Mouse (Mus musculus): ENCODE measurements around the gene Gm21188. TPM values are rescaled to one million over a fixed set of nuclear protein-coding genes. Genes with fewer than 3 reads are reported as not detected.
A peak's percentile ranks its signal among the peaks of the same experiment; 100 is the strongest.
"Not testable (repeated sequence)": the region's sequence is repeated elsewhere in the genome, so short reads cannot be mapped to it uniquely, and the experiment has no call there.

The Gm21188 gene
- total RNA-seq (2021) = under 1 TPM in 1 of 2 experiments, not detected in 1; 0.29 TPM
- long read RNA-seq, experiment 1 = 0 reads
- long read RNA-seq, experiment 2 = 0 reads

DNA sequence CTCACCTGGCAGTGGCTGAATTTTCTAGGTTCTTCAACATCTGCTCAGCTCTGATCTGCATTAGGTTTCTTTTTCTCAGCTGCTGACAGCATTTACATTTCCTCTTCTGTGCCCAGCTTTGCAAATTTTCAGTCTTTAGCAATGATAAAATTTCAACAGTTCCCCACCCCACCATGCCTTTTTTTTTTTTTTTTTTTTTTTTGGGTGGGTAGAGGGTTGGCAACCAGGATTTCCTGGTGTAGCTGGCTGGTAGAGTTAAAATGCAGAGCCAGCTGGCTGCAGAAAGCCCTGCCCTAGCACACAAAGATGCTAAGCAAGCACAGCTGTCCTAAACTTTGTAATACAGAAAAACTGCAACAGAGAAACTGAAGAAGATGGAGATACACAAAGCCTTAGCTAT is at the start of gene Gm21188:
Gene Gm21188, minus strand, starts transcription at position 110 of the 400 bp plus-strand sequence.
- not testable (repeated sequence) for DNase-seq

DNA sequence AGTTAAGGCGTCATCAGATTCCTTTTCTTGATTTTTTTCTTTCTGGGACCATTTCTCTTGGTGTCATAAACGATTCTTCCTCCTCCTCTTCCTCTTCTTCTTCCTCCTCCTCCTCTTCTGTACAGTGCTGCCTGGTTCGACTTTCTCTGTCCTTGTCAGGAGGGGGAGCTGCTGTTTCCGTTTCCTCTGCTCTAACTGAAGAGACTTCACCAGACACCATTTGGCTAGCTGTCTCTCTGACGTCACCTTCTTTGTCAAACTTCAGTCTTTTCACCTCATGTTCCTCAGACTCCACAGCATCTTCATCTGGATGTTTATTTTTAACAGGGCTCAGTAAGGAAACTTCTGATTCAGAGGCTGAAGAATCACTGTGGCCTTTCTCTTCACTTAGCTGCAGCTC is 47.3 kb upstream of the Gm21188 start:
- not testable (repeated sequence) for DNase-seq

DNA sequence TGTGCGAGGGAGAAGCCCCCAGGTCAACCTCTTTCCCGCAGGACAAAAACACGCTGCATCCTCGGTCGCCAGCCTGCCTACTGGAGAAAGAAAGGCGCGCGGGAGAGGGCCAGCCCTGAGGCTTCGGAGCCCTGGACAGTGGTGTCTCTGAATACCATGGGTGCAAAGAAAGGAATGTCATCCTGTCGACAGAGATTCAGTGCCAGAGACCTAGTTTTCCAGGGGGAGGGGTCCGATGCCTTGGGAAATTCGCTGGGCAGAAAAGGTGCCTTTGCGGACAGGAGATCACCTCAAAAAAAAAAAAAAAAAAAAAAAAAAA is 44.9 kb upstream of the Gm21188 start:
- not testable (repeated sequence) for DNase-seq

DNA sequence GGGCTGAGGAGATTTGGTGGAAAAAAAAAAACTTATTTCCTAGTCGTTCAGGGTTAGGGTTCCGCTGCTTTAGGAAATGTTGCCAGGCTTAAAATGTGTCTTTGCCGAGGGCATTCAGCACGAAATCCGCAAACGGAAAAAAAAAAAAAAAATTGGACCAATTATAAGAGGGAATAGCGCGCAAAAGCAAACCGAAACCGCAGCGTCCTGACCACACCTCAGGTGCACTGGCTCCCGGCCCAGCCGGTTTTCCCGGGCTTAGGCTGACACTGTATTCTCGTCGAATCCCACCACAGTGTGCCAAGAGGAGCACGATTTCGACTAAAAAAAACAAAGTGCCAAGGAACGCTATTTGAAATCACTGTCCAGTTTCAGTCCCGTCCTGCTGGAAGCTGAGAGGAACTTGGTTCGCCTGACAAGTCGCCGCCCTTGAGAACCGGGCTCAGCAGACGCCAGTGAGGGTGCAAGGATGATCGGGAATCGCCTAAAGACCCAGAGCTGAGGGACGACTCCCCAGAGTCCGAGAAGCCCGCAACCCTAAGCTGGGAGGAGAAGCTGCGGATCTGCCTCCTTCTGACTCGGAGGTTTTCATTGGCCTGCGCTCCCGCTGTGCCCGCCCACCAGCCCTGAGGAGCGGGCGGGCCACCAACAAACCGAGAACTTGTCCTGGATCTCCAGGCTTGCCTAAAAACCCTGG is 44.4 kb upstream of the Gm21188 start:
- not testable (repeated sequence) for DNase-seq

DNA sequence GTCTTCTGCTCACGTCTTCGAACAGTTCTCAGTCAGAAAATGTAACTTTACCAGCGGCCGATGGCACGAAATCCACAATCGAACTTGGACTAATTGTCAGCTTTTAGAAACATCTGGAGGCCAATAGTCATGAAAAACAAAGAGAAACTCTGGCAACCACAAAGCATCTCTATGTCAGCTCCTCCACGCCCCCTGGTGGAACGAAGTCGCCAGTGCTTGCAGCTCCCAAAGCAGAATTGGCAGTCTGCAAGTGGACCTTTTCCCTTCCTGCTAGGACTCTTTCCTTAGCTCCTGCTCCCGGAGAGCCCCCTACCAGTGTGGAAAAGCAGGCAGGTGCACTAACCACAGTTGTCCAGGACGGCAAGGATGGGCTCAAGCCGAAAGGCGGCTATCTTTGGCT is 41.0 kb upstream of the Gm21188 start:
- not testable (repeated sequence) for DNase-seq

DNA sequence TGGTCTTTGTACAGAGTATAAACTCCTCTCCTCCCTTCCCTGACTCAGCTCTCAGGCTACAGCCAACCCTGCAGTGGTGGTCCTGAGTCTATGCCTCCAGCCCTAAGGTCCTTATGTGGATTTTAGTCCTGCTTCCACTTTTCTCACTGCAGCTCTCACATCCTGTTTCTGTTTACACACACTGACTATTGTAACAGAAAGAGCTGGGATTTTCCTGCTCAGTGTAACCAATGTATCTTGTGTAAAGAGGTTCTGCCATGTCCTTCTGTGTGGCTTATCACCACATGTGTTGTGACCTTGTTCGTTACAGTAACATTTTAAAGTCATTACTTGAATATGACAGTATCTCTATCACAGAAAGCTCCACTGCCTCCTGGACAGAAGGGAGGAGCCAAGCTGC is 27.6 kb upstream of the Gm21188 start:
- not testable (repeated sequence) for DNase-seq

DNA sequence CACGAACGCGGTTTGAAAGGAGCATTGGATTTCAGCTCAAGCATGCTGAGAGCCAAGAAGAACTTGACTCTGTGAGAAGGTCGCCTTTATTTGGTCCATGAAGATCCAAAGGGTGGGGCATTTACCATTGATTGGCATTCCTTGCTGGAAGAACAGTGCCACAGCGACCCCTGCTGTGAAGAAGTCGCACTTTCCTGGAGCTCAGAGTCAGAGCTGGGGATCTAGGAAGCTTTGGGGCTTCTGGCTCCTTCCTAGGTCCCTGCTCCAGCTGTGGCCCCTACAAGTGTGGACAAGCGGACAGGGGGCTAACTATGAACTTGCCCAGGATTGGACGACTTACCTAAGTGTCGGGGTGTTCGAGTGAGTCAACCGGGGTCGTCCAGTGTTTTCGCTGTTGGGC is 18.9 kb upstream of the Gm21188 start:
- DNase-seq = not testable (repeated sequence)

DNA sequence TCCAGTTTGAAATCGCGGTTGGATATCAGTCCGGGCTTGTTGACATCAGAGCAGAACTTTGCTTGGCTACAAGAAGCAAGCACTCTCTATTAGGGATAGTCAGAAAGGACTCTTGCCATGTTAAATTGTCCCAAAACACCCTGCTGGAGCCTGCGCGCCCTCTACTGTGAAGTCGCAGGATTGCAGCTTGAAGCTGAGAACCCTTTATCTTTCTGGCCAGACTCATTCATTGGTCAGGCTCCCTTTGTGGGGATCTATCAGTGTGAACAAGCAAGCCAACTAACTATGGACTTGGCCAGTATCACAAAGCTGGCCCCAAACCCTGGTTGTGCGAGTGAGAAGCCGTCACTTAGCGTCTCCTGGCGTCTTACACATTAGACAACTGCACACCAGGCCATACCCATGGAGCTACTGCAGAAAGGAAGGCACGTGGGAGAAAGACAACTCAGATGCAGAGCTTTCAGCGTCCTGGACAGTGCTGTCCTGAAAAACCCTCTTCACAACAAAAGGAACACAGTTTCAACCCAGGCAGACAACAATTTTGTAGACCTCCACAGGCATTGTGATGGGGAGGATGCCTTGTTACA is 18.1 kb upstream of the Gm21188 start:
- not testable (repeated sequence) for DNase-seq

DNA sequence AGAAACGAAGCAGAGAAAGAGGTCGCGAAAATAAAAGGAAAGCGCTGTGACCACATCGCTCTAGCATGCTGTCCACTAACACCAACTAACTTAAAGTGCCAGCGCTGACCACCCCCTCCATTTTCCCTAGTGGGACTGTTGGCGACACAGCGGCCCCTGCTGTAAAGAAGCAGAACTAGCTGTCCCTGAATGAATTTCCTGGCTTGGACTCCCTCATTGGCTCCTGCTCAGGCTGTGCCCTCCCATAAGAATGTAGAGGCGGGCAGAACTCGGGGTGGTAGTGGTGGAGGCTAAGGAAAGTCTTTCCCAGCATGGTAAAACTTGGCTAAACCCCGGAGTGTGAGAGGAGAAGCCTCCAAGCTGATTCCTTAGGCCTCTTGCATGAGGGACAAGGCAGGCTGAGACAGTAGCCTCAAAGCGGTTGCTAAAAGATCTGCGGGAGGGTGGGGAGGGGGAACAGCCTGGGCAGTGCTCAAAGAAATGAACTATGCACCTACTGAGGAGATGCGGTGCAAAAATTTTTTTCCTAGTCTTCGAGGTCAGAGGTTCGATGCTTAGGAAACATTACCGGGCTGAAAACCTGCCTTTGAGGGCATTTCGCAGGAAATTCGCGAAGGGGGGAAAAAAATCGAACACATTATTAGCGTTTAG is 11.6 kb upstream of the Gm21188 start:
- DNase-seq = not testable (repeated sequence)

DNA sequence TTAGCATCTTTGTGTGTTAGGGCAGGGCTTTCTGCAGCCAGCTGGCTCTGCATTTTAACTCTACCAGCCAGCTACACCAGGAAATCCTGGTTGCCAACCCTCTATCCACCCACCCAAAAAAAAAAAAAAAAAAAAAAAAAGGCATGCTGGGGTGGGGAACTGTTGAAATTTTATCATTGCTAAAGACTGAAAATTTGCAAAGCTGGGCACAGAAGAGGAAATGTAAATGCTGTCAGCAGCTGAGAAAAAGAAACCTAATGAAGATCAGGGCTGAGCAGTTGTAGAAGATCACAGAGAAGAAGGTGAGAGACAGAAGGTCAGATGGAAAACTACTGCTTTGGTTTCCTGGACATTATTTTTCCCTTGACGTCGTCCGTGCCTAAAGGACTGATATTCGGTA is 10.9 kb upstream of the Gm21188 start:
- not testable (repeated sequence) for DNase-seq

DNA sequence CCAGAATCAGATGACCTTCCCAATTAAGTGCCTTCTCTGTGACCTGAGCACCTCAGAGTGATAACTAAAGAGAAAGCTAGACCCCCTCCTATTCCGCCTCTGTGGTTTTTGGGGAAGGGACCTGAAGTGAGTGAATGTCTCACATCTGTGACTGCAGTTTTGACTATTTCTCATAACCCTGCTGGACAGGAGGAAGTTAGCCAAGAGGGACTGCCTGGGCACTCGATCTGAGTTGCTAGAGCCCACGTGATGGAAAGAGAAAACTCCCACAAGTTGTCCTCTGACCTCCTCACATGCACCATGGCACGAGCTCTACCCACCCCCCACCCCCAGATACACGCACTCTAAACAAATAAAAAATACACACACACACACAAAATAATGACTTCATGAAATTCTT is 3.4 kb downstream of the Gm21188 start:
- not testable (repeated sequence) for DNase-seq

DNA sequence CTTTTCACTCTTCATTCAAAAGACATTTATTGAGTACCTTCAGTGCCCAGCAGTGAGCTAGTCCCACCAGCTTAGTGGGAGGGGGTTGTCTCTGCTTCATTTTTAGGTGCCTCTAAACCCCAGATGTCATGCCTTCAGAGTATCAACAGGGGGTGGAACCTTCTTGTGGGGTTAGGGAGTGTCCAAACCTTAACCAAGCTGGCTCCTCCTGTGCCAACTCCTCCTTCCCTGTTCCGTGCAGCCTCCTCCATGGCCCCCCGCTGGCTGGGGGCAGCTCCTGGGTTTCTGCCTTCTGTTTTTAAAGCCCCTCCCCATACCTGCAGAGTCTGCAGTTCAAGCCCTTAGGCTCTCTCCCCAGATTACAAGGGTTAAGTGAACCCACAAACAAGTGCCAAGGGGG is 3.8 kb downstream of the Gm21188 start:
- not testable (repeated sequence) for DNase-seq

DNA sequence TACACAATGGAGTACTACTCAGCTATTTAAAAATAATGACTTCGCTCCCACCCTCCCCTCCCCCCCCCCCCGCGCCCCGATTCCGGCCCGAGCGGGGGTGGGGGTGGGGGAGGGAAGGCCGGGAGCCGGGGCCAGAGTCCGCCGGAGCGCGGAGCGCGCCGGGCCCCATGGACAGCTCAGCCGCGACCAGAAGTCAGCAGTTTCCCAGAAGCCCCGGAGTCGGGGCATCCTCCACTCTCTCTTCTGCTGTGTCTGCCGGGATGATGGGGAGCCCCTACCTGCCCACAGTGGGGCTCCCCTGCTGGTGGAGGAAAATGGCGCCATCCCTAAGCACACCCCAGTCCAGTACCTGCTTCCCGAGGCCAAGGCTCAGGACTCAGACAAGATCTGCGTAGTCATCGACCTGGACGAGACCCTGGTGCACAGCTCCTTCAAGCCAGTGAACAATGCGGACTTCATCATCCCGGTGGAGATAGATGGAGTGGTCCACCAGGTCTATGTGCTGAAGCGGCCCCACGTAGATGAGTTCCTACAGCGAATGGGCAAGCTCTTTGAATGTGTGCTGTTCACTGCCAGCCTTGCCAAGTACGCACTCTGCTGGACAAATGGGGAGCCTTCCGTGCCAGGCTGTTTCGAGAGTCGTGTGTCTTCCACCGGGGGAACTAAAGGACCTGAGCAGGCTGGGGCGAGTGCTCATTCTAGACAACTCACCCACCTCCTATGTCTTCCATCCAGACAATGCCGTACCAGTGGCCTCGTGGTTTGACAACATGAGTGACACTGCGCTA is 5.4 kb downstream of the Gm21188 start:
- not testable (repeated sequence) for DNase-seq

DNA sequence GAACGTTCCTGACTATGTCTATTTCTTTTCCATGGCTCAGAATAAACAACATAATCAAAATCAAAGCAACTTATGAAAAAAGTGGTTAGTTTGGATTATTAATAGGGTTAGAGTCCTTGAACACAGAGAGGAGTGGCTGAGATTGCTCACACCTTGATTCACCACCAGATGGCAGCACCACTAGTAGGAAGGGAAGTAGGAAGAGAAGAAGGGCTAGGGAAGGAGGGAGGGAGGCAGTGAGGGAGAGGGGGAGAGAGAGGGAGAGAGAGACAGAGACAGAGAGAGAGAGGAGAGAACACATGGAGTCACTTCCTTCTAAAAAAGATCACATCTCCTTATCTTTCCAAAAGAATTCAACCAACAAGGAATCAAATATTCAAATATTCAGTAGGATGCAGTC is 10.8 kb downstream of the Gm21188 start:
- peak; percentile 40 for DNase-seq

DNA sequence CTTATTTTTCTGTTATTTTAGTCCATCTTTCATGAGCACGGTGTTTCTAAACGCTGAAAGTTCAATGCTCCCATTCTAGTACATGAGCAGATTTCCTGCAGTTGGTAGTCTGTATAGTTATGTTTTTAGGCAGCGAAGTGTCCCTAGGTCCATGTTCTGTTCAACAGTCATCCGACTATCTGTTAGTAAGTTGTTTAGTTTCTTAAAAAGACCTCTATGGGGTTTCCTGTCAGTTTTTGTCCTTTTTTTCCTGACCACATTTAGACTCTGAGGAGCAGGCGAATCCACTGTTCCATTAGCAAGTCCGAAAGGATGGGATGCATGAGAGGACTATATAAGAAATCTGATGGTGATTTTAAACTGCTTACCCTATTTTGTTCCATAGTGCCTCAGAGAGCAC is 14.1 kb downstream of the Gm21188 start:
- not testable (repeated sequence) for DNase-seq

DNA sequence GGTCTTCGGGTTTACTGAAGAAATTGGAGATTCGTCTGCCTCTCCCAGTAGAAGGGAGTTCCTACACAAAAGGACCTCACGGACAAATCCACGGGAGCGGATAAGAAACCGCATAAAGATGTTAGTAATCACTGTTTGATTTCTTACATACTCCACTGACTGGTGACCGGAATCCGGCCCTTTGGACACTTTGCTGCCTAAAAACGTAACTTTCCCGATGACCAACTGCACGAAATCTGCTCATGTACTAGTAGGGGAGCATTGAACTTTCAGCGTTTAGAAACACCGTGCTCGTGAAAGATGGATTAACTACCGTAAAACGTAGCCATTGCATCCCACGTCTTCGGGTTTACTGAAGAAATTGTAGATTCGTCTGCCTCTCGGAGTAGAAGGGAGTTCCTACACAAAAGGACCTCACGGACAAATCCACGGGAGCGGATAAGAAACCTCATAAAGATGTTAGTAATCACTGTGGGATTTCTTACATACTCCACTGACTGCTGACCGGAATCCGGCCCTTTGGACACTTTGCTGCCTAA is 15.3 kb downstream of the Gm21188 start:
- DNase-seq = peak; percentile 5

DNA sequence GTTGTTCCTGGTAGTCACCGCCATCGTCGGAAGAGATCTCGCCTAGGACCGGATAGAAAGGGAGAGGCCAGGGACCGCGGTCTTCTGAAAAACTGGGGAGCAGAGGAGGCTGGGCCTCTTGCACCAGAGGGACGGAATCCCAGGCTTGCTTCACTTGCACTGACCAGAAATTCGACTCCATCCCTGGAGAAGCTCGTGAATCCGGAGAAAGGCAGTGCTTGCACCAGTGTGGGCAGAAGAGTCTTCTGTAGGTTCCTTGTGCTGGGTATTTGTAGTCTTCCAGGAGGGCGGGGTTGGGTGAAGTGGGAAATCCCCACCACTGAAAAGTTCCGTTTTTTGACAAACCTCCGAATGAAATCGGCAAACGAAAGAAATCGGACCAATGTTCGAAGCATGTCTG is 16.8 kb downstream of the Gm21188 start:
- peak; percentile 5 for DNase-seq

DNA sequence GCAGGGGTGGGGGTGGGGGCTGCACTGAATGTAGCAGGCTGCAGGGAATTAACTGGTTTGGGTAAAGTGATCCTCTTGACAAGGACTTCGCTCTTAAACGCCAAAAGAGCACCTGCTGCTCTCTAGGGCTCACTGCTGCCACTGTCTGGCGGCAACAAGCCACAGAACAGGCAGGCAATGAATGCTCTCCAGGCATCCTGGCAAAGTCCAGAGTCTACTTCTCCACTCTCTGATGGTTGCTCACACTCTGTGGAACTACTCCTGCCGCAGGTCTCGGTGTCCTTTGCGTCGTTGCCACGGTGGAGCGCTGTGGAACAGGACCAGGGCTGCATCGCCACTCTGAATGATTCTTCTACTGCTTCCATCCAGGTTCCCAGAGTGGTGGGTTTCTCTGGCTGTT is 17.4 kb downstream of the Gm21188 start:
- DNase-seq = not testable (repeated sequence)

DNA sequence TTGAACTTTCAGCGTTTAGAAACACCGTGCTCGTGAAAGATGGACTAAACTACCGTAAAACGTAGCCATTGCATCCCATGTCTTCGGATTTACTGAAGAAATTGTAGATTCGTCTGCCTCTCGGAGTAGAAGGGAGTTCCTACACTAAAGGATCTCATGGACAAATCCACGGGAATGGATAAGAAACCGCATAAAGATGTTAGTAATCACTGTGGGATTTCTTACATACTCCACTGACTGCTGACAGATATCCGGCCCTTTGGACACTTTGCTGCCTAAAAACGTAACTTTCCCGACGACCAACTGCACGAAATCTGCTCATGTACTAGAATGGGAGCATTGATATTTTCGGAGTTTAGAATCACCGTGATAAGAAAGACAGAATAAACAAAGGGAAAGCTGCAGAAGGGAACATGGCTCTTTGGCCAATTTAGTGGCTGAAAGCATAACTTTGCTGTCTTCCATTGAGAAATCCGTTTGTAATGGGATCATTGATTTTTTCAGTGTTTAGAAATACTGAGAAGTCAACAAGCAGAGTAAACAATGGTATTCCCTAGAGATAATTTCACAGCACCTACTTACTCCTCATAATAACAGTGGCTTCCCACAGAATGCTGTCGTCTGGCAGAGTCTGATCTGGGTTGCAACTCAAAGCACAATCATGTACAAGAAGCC is 18.3 kb downstream of the Gm21188 start:
- peak; percentile 20 for DNase-seq

DNA sequence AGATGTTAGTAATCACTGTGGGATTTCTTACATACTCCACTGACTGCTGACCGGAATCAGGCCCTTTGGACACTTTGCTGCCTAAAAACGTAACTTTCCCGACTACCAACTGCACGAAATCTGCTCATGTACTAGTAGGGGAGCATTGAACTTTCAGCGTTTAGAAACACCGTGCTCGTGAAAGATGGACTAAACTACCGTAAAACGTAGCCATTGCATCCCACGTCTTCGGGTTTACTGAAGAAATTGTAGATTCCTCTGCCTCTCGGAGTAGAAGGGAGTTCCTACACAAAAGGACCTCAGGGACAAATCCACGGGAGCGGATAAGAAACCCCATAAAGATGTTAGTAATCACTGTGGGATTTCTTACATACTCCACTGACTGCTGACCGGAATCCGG is 20.3 kb downstream of the Gm21188 start:
- not testable (repeated sequence) for DNase-seq

DNA sequence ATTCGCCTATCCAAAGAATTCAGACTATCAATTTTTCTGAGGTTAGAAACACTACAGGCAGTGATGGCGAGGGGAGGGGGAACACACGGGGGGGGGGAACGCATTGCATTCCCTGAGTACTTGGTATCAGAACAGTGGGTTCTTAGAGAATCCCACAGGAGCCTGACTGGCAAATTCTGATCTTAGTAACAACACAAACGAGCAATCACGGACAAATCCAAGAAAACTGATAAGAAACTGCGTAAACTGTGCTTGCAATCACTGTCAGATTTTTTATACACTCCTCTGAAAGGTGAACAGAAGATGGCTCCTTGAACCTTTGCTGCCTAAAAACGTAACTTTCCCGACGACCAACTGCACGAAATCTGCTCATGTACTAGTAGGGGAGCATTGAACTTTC is 24.6 kb downstream of the Gm21188 start:
- not testable (repeated sequence) for DNase-seq

DNA sequence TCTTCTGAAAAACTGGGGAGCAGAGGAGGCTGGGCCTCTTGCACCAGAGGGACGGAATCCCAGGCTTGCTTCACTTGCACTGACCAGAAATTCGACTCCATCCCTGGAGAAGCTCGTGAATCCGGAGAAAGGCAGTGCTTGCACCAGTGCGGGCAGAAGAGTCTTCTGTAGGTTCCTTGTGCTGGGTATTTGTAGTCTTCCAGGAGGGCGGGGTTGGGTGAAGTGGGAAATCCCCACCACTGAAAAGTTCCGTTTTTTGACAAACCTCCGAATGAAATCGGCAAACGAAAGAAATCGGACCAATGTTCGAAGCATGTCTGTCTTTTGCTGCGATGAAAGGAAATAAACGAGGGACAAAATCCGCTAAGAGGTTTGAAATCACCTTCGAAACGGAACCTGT is 25.1 kb downstream of the Gm21188 start, which contains the start of gene Gm36079:
Gene Gm36079, minus strand, starts transcription at position 101 of the 400 bp plus-strand sequence.
- not testable (repeated sequence) for DNase-seq

Data from gastrocnemius, postnatal 10 days (tissue).